Mouse (Mus musculus): ENCODE results near the gene Exd2. TPM values are rescaled to one million over a fixed set of nuclear protein-coding genes. Genes with fewer than 3 reads are reported as not detected.

Gene Exd2
- polyA plus RNA-seq (2014; fragmentation: Nextera tagmentation; extraction: Ambion mirVana): 43.2 and 51.3 TPM in 2 replicates

- no peaks in the 10 kb centered on the region for H3K27me3 ChIP-seq (replicated peaks; ENCODE audit: control insufficient read depth, insufficient read depth, low read length)
- H3K9ac ChIP-seq (ENCODE audit: low read length): peak within 1 kb of the TSS; percentile 78
- H3K4me1 ChIP-seq (ENCODE audit: control insufficient read depth, insufficient read depth, low read length): 0 out of 2 replicates have a peak, but pooled peaks cover 4% of the 10 kb centered on the region
- peak within 1 kb of the TSS; percentile 49; the same call in 1 of the 2 replicates for H3K27ac ChIP-seq (ENCODE audit: low read depth, low read length)
- ATAC-seq (peak; percentile 99), DNase-seq (ENCODE audit: low spot score) (peak; percentile 95)
- H3K36me3 ChIP-seq (ENCODE audit: control insufficient read depth, insufficient read depth, low read length): no peaks in the 10 kb centered on the region
- H3K4me3 ChIP-seq (ENCODE audit: low read depth, low read length): peak within 1 kb of the TSS; percentile 82
- WGBS: 0% methylated on average over 45 of the region's 45 CpGs
- peak within 1 kb of the TSS; percentile 87 for H3K4me2 ChIP-seq (ENCODE audit: low read length)
- no peaks in the 10 kb centered on the region for H3K9me3 ChIP-seq (replicated peaks; ENCODE audit: control insufficient read depth, low read length)
These were observed at the start of gene Exd2 for GRCm38 (mm10) chr12:80462942-80463651. TSS of gene Exd2 (plus strand) at chr12:80463095.

- DNase-seq (ENCODE audit: low spot score): no peak
- peaks cover 13% of the 10 kb centered on the region for H3K9me3 ChIP-seq (replicated peaks; ENCODE audit: control insufficient read depth, low read length)
- 87% methylated on average over 2 of the region's 2 CpGs for WGBS
- no peaks in the 10 kb centered on the region for H3K27me3 ChIP-seq (replicated peaks; ENCODE audit: control insufficient read depth, insufficient read depth, low read length)
- H3K4me1 ChIP-seq (ENCODE audit: control insufficient read depth, insufficient read depth, low read length): no peaks in the 10 kb centered on the region
- ATAC-seq: no peak
- peaks cover 11% of the 10 kb centered on the region for H3K36me3 ChIP-seq (ENCODE audit: control insufficient read depth, insufficient read depth, low read length)
- no peak overlapping the region for H3K27ac ChIP-seq (ENCODE audit: low read depth, low read length)
- H3K4me3 ChIP-seq (ENCODE audit: low read depth, low read length): no peak overlapping the region
- H3K9ac ChIP-seq (ENCODE audit: low read length): no peak overlapping the region
- H3K4me2 ChIP-seq (ENCODE audit: low read length): no peak overlapping the region
These were observed 47.8 kb upstream of the Exd2 start for GRCm38 (mm10) chr12:80415100-80415499.

DNA sequence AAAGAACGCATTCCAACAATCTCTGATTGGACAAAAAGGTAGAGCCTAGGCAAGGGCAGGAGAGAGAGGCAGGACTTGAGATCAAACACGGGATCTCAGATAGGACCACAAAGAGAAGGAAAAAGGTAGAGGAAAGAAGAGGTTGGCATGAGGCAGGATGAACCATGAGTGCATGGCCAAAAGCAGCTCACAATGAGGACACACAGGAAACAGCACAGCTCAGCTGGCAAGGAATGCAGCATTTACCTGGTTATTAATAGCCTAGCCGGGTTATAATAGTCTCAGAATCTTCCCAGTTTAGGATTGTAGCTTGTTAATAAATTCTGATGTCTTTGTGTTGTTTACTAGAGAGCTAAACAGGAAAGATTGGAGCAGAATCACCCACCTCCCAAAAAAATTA is 35.2 kb upstream of the Exd2 start:
- Histone ChIP-seq H3K4me2 (ENCODE audit: low read length) (no peak overlapping the region), H3K27ac (ENCODE audit: low read depth, low read length) (no peak overlapping the region), H3K4me3 (ENCODE audit: low read depth, low read length) (no peak overlapping the region), H3K36me3 (ENCODE audit: control insufficient read depth, insufficient read depth, low read length) (0 out of 2 replicates have a peak, but pooled peaks cover 3% of the 10 kb centered on the region), H3K4me1 (ENCODE audit: control insufficient read depth, insufficient read depth, low read length) (no peaks in the 10 kb centered on the region), H3K9ac (ENCODE audit: low read length) (no peak overlapping the region), H3K27me3 (replicated peaks; ENCODE audit: control insufficient read depth, insufficient read depth, low read length) (no peaks in the 10 kb centered on the region), H3K9me3 (replicated peaks; ENCODE audit: control insufficient read depth, low read length) (0 out of 2 replicates have a peak, but pooled peaks cover 3% of the 10 kb centered on the region)
- ATAC-seq: no peak
- 94% methylated on average over 3 of the region's 3 CpGs for WGBS
- DNase-seq (ENCODE audit: low spot score): no peak

- Histone ChIP-seq H3K36me3 (ENCODE audit: control insufficient read depth, insufficient read depth, low read length) (no peaks in the 10 kb centered on the region), H3K4me1 (ENCODE audit: control insufficient read depth, insufficient read depth, low read length) (peaks cover 4% of the 10 kb centered on the region; the same call in 1 of the 2 replicates), H3K27me3 (replicated peaks; ENCODE audit: control insufficient read depth, insufficient read depth, low read length) (no peaks in the 10 kb centered on the region), H3K4me3 (ENCODE audit: low read depth, low read length) (no peak overlapping the region), H3K27ac (ENCODE audit: low read depth, low read length) (no peak overlapping the region), H3K9me3 (replicated peaks; ENCODE audit: control insufficient read depth, low read length) (no peaks in the 10 kb centered on the region), H3K4me2 (ENCODE audit: low read length) (no peak overlapping the region), H3K9ac (ENCODE audit: low read length) (no peak overlapping the region)
- DNase-seq (ENCODE audit: low spot score) (no peak), ATAC-seq (no peak)
- 84% methylated on average over 4 of the region's 4 CpGs for WGBS
These were observed 29.6 kb upstream of the Exd2 start for GRCm38 (mm10) chr12:80433266-80433665.

- H3K36me3 ChIP-seq (ENCODE audit: control insufficient read depth, insufficient read depth, low read length): no peaks in the 10 kb centered on the region
- H3K4me1 ChIP-seq (ENCODE audit: control insufficient read depth, insufficient read depth, low read length): peaks cover 4% of the 10 kb centered on the region; the same call in 1 of the 2 replicates
- peak overlapping the region; percentile 69 for H3K4me2 ChIP-seq (ENCODE audit: low read length)
- H3K9ac ChIP-seq (ENCODE audit: low read length): peak overlapping the region; percentile 95
- H3K9me3 ChIP-seq (replicated peaks; ENCODE audit: control insufficient read depth, low read length): no peaks in the 10 kb centered on the region
- peak; percentile 52 for DNase-seq (ENCODE audit: low spot score)
- no peaks in the 10 kb centered on the region for H3K27me3 ChIP-seq (replicated peaks; ENCODE audit: control insufficient read depth, insufficient read depth, low read length)
- WGBS: 11% methylated on average over 8 of the region's 10 CpGs
- no peak for ATAC-seq
- H3K4me3 ChIP-seq (ENCODE audit: low read depth, low read length): peak overlapping the region; percentile 87
- peak overlapping the region; percentile 94 for H3K27ac ChIP-seq (ENCODE audit: low read depth, low read length)
These were observed 28.3 kb upstream of the Exd2 start for GRCm38 (mm10) chr12:80434601-80434960.

GRCm38 (mm10) chr12:80434961-80435691 is 27.8 kb upstream of the Exd2 start:
- H3K4me1 ChIP-seq (ENCODE audit: control insufficient read depth, insufficient read depth, low read length): peaks cover 4% of the 10 kb centered on the region; the same call in 1 of the 2 replicates
- H3K4me3 ChIP-seq (ENCODE audit: low read depth, low read length): peak overlapping the region; percentile 87
- under 1% methylated on average over 37 of the region's 64 CpGs for WGBS
- peak overlapping the region; percentile 69 for H3K4me2 ChIP-seq (ENCODE audit: low read length)
- no peaks in the 10 kb centered on the region for H3K36me3 ChIP-seq (ENCODE audit: control insufficient read depth, insufficient read depth, low read length)
- peak; percentile 76 for DNase-seq (ENCODE audit: low spot score)
- no peaks in the 10 kb centered on the region for H3K9me3 ChIP-seq (replicated peaks; ENCODE audit: control insufficient read depth, low read length)
- H3K9ac ChIP-seq (ENCODE audit: low read length): peak overlapping the region; percentile 95
- no peaks in the 10 kb centered on the region for H3K27me3 ChIP-seq (replicated peaks; ENCODE audit: control insufficient read depth, insufficient read depth, low read length)
- H3K27ac ChIP-seq (ENCODE audit: low read depth, low read length): peak overlapping the region; percentile 94
- peak; percentile 68 for ATAC-seq

- Histone ChIP-seq H3K27ac (ENCODE audit: low read depth, low read length) (peak overlapping the region; percentile 94), H3K36me3 (ENCODE audit: control insufficient read depth, insufficient read depth, low read length) (no peaks in the 10 kb centered on the region), H3K4me1 (ENCODE audit: control insufficient read depth, insufficient read depth, low read length) (peaks cover 4% of the 10 kb centered on the region; the same call in 1 of the 2 replicates), H3K4me2 (ENCODE audit: low read length) (peak overlapping the region; percentile 69), H3K4me3 (ENCODE audit: low read depth, low read length) (peak overlapping the region; percentile 87), H3K9ac (ENCODE audit: low read length) (peak overlapping the region; percentile 95), H3K9me3 (replicated peaks; ENCODE audit: control insufficient read depth, low read length) (no peaks in the 10 kb centered on the region), H3K27me3 (replicated peaks; ENCODE audit: control insufficient read depth, insufficient read depth, low read length) (no peaks in the 10 kb centered on the region)
- DNase-seq (ENCODE audit: low spot score) (peak; percentile 45), ATAC-seq (peak; percentile 33)
- 2% methylated on average over 7 of the region's 10 CpGs for WGBS
These were observed 27.0 kb upstream of the Exd2 start for GRCm38 (mm10) chr12:80435887-80436286.

DNA sequence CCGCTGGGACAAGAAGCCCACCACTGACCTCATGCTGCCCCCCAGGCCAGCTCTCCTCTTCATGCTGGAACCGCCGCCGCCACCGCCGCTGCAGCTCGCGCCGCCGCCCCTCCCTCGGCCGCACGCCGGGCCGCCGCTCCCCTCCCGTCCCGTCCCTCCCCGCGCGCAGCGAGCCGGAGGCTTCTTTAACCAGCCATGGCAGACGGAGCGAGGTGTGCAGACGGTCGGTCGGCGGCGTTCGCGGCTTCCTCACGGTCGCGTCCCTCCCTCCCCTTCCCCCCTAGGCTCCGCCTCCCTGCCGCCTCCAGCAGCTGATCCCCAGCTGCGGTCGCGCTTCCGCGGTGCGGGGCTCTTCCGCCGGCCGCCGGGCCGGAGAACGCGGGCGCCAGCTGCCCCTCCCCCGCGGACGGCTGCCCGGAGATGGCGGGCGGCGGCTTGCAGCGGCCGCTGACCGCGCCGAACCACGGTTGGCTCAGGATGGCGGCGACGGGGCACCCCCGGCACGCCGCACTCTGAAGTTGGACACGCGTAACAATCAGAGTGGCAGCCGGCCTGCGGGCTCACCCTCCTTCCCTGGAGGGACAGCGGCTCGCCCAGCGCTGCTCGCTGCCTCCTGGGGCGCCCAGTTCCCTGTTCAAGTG is 26.4 kb upstream of the Exd2 start, which contains the start of gene Dcaf5:
Gene Dcaf5, minus strand, starts transcription at position 266 of the 641 bp plus-strand sequence.
- Histone ChIP-seq H3K36me3 (ENCODE audit: control insufficient read depth, insufficient read depth, low read length) (no peaks in the 10 kb centered on the region), H3K27me3 (replicated peaks; ENCODE audit: control insufficient read depth, insufficient read depth, low read length) (no peaks in the 10 kb centered on the region), H3K4me3 (ENCODE audit: low read depth, low read length) (peak within 1 kb of the TSS; percentile 87), H3K4me2 (ENCODE audit: low read length) (peak within 1 kb of the TSS; percentile 69), H3K27ac (ENCODE audit: low read depth, low read length) (peak within 1 kb of the TSS; percentile 94), H3K9ac (ENCODE audit: low read length) (peak within 1 kb of the TSS; percentile 95), H3K9me3 (replicated peaks; ENCODE audit: control insufficient read depth, low read length) (no peaks in the 10 kb centered on the region), H3K4me1 (ENCODE audit: control insufficient read depth, insufficient read depth, low read length) (peaks cover 4% of the 10 kb centered on the region; the same call in 1 of the 2 replicates)
- 1% methylated on average over 72 of the region's 79 CpGs for WGBS
- DNase-seq (ENCODE audit: low spot score) (peak; percentile 89), ATAC-seq (peak; percentile 89)
